Mouse (Mus musculus) lung, postnatal 0 days (tissue): ENCODE results near the gene Mmp19.

ENCODE experiments used
- CTCF ChIP-seq: IDR thresholded peaks from 2 replicates; pipeline ENCODE4 v1.5.1; 2016; ENCODE audit warnings: antibody characterized with exemption, mild to moderate bottlenecking
- EP300 ChIP-seq: IDR thresholded peaks from 2 replicates; pipeline ENCODE4 v1.6.1; 2016; ENCODE audit warnings: antibody characterized with exemption, mild to moderate bottlenecking, control low read depth

DNA sequence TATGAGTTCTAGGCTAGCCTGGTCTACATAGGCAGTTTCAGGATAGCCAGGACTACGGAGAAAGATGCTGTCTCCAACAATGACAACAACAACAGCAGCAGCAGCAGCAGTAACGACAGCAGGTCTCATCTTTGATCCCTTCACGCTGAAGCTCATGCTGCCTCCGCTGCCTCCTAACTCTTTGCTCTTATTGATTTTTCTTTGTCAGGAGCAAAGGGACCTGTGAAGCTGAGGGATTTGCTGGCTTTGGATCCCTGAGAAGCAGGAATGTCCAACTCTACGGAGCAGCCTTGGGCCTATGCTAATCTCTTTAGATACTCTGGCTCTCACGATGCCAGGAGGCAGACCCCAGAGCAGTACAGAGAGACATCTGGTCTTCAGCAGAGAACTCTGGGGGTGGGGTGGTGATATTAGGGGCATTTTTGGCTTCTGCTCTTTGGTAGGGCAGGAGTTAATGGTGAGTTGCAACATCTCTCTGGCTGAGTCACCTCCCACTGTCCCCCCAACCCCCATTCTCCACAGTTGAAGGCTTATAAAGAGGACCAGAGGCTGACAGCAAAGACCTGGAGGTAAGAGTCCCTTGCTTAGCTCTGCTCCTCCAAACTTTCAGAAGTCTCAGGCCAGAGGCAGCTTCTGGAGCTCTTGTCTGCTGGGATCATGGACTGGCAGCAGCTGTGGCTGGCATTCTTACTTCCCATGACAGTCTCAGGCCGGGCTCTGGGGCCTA is at the start of gene Mmp19:
- TF ChIP-seq CTCF, result no peak
- no peak for TF ChIP-seq EP300
